Mouse (Mus musculus) heart, postnatal 36 days (tissue): ENCODE results near the gene Lgr6. TPM values are rescaled to one million over a fixed set of nuclear protein-coding genes. Genes with fewer than 3 reads are reported as not detected.

ENCODE experiments used
- DNase-seq, 2 experiments: peaks; one replicate each; pipeline ENCODE4 v3.0.0; 2021 to 2022
- intact Hi-C: fragments of 180-260 bp; cut with DNase I; formaldehyde crosslinking; loops from one replicate; pipeline ENCODE4 v1.15.1; 2025
- total RNA-seq, 2 experiments: library from RNA; stranded (reverse); gene quantifications; 2 replicates each; pipeline ENCODE4 v1.2.3; 2021

The Lgr6 gene
- total RNA-seq, 2 experiments from 2014 or later, result 15.6 to 19.8 TPM

- intact Hi-C loops, result loop anchor here (5.0 kb wide), 1 partner anchor 385 kb away; no protein-coding TSS in a partner anchor
- DNase-seq, result peak; percentile 53 to 62
These were observed 117.7 kb downstream of the Lgr6 start for GRCm38 (mm10) chr1:134987173-134987961.

GRCm38 (mm10) chr1:134972920-134973319 is 132.2 kb downstream of the Lgr6 start:
- no peak for DNase-seq
- intact Hi-C loops, result loop anchor here (5.0 kb wide), 1 partner anchor 134 kb away; the partner anchor contains the start of gene Lgr6

DNA sequence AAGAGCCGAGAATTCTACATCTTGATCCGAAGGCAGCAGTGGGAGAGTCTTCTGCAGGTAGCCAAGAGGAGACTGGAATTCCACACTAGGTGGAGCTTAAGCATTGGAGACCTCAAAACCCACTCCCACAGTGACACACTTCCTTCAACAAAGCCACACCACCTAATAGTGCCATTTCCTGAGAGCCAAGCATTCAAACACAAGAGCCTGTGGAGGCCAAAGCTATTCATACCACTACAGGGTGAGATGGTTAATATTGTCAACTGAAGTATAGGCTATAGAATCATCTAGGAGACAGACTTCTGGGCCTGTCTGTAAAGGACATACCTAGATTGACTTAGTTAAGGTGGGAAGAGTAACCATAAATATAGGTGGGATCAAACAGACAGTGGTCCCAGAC is 139.6 kb downstream of the Lgr6 start:
- intact Hi-C loops, result no loop called here
- DNase-seq, result no peak

GRCm38 (mm10) chr1:134962821-134963220 is 142.3 kb downstream of the Lgr6 start:
- intact Hi-C loops, result no loop called here
- DNase-seq, result peak in 1 of 2 experiments; percentile 20

DNA sequence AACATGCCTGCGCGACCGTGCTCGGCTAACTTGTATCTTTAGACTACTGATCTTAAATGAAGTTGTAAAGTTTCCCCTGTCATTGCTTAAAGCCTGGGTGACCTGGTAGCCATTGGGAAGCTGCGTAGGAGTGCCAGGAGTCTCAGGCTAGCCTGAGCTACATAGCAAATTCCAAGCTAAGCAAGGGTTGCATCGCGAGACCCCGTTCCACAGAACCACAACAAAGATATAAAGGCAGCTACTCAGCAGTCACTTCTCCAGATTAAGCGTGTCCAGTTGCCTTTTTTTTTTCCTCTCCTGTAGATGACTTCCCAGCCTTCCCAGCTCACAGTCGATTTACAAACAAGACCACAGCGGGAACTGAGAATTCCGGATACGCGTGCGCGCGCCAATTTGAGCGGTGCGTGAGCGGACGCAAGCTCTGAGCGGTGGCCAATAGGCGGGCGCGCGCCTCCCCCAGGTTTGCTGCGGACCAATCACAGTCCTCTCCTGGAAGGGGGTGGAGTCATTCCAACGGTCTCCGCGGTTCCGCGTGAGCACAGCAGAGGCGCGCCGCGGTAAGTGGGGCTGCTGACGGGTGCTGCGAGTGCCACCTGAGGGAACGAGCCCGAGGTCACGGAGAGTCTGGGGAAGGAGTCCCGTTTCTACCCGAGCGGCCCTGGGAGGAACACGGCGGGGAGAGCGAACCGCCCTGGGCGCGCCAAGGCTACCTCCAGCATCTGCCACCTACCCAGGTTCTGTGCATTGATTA is 142.8 kb downstream of the Lgr6 start, which contains the start of gene Ube2t:
Gene Ube2t (plus strand): TSS at position 513 of the 751 bp plus-strand sequence.
- peak; percentile 92 to 94 for DNase-seq
- intact Hi-C loops, result no loop called here

GRCm38 (mm10) chr1:134960634-134961033 is 144.4 kb downstream of the Lgr6 start:
- DNase-seq, result no peak
- intact Hi-C loops, result no loop called here

GRCm38 (mm10) chr1:134955637-134956176 is 149.4 kb downstream of the Lgr6 start, which contains the start of gene Ppp1r12b:
TSS of gene Ppp1r12b (minus strand) at chr1:134955942.
- intact Hi-C loops, result loop anchor here (5.0 to 10.0 kb wide), 3 partner anchors 78 to 231 kb away; no protein-coding TSS in a partner anchor

DNA sequence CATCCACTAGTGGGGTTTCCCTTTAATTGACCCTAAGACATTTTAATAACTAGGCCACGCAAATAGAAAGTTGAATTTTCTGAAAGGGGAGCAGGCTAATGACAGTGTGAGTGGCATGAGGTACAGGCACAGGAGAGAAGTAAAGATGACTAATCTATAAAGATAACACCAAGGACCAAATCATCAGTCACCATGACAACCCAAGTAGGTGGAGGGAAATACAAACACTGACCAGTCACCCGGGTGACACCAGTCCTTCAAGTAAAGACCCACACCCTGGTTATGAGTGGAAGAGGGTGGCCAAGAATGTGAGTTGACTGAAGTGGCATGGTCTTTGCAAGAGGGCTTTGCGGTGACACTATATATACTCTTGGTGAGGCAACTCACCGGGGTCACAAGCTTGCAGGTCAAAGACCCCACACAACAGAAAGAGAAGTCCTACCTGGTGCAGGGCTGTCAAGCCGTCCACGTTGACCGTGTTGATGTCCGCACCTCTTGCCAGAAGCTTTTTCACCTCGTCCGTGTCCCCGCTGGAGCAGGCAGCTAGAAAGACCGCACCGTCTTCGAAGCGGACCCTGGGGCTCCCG is 149.9 kb downstream of the Lgr6 start:
- intact Hi-C loops, result loop anchor here (5.0 to 10.0 kb wide), 3 partner anchors 78 to 230 kb away; no protein-coding TSS in a partner anchor
- no peak for DNase-seq

More at GRCm38 (mm10) chr1:134955637-134956176, 149.4 kb downstream of the Lgr6 start, which contains the start of gene Ppp1r12b:
- peak; percentile 92 to 95 for DNase-seq

DNA sequence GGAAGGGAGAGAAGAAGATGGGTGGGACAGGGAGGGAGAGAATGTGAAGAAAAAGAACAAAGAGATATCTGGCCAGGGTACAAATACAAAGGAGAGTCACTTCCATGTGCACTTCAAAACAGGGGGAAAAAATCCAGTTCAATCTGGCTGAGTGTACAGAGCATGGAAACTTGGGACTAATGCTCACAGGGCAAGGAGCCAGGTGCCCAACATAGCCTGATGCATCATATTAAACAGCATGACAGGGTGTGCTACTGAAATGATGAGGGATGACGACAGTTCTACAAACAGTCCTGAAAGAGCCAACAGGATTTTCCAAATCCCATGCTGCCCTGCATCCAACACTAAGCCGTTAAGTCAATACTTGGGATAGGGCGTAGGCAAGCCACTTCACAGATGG is 155.1 kb downstream of the Lgr6 start:
- peak in 1 of 2 experiments; percentile 40 for DNase-seq
- intact Hi-C loops, result loop anchor here (5.0 to 10.0 kb wide), 2 partner anchors 38 to 225 kb away; no protein-coding TSS in a partner anchor

GRCm38 (mm10) chr1:134947590-134947989 is 157.5 kb downstream of the Lgr6 start:
- intact Hi-C loops, result no loop called here

DNA sequence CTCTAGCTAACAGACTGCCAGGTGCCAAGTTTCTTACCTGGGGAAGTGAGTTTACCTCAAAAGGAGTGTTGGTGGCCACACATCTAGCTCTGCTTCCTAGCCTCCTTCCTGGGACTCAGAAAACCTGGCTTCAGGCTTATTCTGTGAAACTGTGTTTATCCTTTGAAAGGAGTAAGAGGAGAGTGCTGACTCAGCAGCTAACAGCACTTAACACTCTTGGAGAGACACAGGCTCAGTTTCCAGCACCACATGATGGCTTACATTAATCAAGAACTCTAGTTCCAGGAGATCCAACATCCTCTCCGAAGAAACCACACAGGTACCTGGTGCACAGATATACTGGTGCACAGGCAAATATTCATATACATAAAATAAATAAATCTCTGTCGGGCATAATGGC is 162.2 kb downstream of the Lgr6 start:
- intact Hi-C loops, result no loop called here
- DNase-seq, result no peak

More at GRCm38 (mm10) chr1:134947590-134947989, 157.5 kb downstream of the Lgr6 start:
- DNase-seq, result no peak

- intact Hi-C loops, result no loop called here
- DNase-seq, result no peak
These were observed 164.2 kb downstream of the Lgr6 start for GRCm38 (mm10) chr1:134940863-134941262.

DNA sequence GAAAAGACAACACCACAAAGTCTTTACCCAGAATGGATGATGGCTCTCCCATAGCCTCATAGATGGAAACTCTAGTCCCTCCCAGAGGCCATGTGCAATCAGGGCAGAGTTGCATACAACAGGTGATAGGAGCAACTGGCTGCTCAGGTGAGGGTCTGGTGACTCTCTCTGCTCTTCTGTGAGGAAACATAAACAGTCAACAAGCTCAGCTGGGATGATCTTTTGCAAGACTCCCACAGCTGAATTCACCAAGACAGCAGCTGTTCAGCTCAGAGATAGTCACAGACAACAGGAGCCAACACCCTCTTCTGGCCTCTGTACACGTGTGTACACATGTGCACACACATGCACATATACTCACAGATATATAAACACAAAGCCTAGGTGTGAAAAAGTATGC is 166.8 kb downstream of the Lgr6 start:
- no peak for DNase-seq
- intact Hi-C loops, result no loop called here

- no peak for DNase-seq
- intact Hi-C loops, result no loop called here
These were observed 168.7 kb downstream of the Lgr6 start for GRCm38 (mm10) chr1:134936335-134936734.

Other genes with a start within 250 kb of the Lgr6 start
- 100 to 1,000 TPM; 150 to 160 TPM for gene Ppp1r12b, start 149.3 kb downstream of the Lgr6 start, total RNA-seq
- gene Ube2t, start 142.7 kb downstream of the Lgr6 start, total RNA-seq, result 1 to 10 TPM; 7.2 to 7.3 TPM
- gene Ptpn7, start 27.4 kb upstream of the Lgr6 start, total RNA-seq, result under 1 TPM; 0.69 to 0.70 TPM
- 10 to 100 TPM; 21.1 to 26.7 TPM for gene Arl8a, start 41.5 kb upstream of the Lgr6 start, total RNA-seq
- gene Gpr37l1, start 62.4 kb upstream of the Lgr6 start, total RNA-seq, result 1 to 10 TPM in 1 of 2 experiments, under 1 TPM in 1; 0.92 to 1.0 TPM
- not detected for gene Elf3, start 153.3 kb upstream of the Lgr6 start, total RNA-seq
- gene Rnpep, start 178.8 kb upstream of the Lgr6 start, total RNA-seq, result 10 to 100 TPM; 20.5 to 26.7 TPM
- 100 to 1,000 TPM; 366 to 397 TPM for gene Timm17a, start 208.5 kb upstream of the Lgr6 start, total RNA-seq
- 1 to 10 TPM; 2.9 to 3.7 TPM for gene Lmod1, start 219.5 kb upstream of the Lgr6 start, total RNA-seq